Mouse (Mus musculus) retina, postnatal 1 day (tissue): ENCODE results near the gene Socs1.
"Not testable (repeated sequence)": the region's sequence is repeated elsewhere in the genome, so short reads cannot be mapped to it uniquely, and the experiment has no call there.

Experiments
- DNase-seq: peaks from one replicate; pipeline ENCODE4 v3.0.0-alpha.2; 2012

Gene Socs1

DNA sequence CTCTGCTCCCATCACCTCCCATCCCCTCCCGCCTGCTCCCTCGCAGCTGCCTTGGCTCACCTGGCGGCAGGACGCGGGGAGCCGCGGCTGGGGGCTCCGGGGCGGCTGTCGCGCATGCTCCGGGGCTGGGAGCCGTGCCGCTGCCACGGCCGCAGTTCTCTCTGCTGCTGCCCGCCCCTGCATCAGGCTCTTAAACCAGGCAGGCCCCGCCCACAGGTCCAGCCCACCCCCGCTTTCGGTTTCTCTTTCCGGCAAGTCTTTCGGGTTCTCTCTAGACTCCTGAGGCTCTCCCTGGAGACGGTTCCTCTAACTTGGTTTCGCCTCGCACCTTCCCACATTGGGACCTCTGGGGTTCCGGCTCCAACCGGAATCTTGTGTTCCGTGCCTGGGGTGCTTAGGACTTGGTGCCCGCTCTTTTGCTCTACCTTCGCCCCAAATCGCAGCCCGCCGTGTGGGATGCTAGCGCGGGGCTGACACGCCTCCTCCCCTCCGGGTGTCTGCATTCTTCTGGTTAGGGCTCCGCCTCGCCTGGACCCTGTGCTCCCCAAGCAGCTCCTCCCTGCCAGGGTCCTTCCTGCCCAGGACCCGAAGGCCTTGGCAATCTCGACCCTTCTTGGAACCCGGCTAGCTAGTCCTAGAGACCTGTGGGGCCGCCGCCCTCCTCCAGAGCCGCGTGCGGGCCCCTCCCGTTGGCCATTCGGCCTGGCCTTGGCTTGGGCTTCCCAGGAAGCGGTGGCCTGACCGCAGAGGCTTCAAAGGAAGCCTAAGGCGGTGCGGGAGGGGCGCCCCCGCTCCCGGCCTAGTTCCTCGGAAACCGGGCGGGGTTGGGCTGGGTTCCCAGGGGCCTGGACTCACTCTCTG is at the start of gene Socs1:
Gene Socs1 (minus strand): TSS at position 166 of the 861 bp plus-strand sequence.
- peak; percentile 93 for DNase-seq

DNA sequence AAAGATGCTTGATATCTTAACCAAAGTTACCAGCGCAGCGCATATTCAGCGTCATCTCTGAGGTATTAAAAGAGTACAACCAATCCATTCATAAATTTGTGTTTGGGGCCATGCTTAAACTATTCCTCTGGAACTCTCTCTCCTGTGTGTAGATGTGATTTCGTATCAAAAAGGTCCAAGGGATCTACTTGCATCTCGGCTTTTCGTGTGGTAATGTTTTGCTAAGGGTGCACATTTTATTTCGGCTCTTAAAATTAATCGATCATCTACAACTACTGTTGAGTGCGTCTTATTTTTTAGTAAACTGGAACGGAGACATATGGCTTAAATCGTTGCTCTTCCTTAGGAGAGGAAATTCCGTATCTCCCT is 49.2 kb upstream of the Socs1 start:
- no peak for DNase-seq

DNA sequence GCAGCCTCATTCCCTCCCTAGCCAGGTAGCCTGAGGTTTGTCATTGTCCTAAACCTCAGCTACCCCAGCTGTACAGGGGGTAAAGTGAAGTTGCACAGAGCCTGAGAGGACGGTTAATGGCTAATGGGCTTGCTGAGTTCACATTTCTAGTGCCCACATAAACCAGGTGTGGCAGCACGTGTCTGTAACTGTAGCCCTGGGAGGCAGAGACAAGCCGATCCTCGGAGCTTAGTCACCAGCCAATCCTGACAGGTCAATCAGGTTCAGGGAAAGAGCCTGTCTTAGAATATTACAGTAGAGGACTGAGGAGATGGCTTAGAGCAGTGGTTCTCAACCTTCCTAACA is 43.1 kb upstream of the Socs1 start:
- DNase-seq = no peak

DNA sequence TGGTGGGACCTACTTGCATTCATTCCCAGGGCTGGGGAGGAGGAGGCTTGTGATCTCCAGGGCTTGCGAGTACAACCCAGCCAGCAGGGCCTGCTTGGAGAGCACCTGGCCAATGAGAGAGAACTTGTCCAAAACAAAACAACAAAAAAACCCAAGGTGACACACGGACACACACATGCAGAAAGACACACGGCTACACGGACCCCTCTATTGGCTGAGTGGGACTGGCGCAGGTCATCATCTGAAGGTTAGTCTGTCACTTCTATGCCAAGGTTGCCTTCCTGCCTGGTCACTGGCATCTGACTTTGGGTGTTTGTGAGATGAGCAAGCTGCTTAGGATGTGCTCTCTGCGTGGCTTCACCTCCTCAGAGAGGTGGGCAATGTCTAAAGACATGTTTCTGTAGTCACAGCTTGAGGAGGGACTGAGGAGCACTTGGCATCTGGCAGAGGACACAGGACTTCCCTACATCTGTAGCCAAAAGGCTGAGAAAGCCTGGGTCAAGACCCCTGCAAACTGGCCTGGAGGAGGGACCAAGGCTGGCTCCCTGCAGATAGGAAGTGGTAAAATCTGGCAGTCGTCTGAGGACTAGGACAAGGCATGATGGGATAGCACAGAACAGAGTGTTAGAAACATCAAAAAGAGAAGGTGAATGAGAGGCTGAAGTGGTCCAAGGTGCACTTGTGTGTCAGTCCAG is 42.6 kb upstream of the Socs1 start:
- DNase-seq = no peak

DNA sequence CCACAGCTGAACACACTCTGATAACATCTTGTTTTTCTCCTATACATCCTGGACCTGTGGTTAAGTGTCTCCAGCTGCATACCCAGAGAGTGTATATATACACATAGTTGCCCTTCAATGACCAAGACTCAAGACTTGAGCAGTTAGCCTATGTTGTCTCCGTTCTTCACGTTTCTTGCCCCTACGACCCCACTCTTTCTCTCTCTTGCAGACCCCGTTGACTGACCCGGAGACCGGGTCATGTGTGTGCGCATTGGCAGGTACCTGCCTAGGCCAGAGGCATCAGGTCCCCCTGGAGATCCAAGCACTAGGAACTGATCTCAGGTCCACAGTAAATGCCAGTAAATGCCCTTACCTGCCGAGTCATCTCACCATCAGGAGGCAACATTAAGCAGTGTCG is 41.9 kb upstream of the Socs1 start:
- DNase-seq = no peak

DNA sequence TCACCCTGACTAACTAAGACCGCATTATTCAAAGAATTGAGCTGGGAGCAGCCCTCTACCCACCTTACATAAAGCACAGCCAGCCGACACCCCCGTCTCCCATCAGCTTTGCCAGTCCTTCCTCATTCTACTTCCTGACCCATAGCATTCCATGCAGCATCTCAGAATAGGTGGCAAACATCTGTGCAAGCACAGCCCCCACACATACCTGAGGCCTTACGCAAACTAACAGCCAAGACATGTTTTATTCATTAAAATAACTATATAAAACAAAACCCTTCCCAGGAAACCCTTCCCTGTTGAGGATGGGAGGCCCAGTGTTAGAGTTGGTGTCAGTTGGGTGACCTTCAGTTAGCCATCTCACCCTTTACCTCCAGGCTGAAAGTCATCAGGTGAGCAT is 40.5 kb upstream of the Socs1 start:
- no peak for DNase-seq

DNA sequence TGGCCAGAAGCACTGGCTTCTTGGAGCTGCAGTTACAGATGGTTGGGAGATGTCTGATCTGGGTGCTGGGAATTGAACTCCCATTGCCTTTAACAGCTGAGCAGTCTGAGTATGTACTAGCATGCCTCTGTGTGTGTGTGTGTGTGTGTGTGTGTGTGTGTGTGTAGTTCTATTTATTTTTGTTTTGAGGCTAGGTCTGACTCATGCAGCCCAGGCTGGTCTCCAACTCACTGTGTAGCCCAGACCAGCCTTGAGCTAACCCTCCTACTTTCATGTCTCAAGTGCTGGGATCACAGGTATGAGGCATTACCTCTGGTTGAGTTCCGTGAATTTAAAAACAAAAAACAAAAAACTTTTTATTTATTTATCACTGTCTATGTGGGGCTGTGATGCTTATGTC is 39.2 kb upstream of the Socs1 start:
- DNase-seq = no peak

DNA sequence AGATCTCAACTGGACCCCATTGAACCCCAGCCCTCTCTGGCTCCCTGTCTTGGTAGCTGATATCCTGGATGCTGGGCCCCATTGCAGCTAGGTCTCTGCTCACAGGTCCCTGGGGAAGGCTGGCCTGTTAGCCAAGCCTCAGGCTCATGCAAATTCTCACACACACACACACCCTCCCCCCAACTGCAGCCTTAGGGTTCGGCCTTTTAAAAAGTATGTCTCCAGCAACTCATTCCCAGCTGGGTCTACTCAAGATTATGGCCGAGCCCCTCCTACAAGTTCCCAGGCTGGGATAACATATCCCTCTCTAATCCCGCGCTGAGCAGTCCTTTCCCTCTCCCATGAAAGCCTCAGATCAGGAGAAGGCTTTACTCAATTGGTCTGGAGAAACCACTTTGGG is 36.1 kb upstream of the Socs1 start:
- no peak for DNase-seq

DNA sequence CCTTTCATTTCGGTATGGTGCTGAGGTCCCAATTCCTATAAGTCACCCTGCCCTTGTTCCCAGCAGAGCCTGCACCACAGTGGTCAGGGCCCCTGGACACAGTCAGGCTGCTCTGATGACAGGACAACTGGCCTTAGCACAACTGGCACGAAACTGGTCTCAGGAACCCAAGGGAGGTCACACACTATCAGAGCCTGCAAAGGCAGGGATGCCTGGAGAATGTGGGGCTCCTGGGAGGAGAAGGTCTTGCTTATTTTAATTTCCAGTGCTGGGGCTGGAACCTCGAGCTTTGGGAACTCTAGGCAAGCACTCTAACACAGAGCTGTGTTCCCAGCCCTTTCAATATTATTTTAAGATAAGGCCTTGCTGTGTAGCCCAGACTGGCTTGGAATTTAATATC is 34.6 kb upstream of the Socs1 start:
- no peak for DNase-seq

DNA sequence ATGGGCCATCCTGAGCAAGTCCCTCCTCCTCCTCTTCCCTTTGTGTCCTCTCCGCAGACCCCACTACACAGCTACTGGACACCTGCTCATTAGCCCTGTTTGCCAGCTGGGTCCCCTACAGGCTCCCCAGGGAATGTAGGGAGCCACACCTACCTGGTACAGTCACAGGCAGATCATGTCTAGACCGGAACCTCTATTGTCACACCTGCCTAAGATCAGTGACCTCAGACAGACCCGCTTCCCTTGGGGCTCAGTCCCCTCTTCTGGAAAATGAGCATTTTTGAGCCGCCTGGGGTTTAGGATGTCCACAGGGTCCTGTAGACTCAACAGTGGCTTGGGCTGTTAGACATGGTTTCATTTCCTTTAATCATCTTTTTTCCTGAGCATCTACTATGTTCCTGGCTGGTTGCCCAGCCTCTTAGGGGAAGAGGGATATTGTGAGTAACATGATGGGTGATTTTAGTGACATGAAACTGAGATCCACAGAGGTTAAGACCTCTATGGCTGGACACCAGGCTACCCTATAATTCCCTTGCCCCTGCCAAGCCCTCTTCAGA is 33.3 kb upstream of the Socs1 start:
- no peak for DNase-seq

DNA sequence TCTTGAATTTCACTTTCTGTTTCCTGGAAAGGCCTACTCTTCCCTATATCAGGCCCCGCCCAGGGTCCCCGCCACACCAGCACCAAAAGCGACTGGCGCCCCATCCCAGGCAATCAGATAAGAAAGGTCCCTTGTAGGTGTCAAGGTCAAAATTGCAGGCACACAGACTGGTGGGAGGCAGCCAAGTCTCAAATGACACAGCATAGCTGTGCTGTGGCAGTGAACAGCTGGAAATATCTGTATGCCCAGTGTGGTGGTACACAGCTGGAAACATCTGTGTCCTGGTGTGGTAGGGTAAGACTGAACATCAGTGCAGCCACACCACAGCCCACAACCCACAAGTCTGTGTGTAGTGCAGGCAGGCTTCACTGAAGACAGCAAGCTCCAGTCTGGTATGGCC is 29.5 kb upstream of the Socs1 start:
- no peak for DNase-seq

DNA sequence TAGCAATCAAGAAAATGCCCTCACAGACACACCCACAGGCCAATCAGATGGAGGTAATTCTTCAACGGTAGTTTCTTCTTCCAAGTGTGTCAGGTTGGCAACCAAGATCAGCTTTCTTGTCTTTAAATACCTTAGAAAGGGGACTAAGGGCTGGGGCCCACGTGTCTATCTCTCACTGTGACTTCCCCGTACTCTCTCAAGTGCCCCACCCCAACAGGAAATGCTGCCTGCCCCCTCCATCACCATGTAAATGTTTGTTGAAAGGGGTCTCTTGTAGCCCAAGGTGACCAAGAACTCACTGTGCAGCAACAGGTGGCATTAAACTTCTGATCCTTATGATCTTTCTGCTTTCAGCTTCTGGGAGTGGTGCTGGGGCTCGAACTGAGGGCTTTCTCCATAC is 28.4 kb upstream of the Socs1 start:
- DNase-seq = no peak

DNA sequence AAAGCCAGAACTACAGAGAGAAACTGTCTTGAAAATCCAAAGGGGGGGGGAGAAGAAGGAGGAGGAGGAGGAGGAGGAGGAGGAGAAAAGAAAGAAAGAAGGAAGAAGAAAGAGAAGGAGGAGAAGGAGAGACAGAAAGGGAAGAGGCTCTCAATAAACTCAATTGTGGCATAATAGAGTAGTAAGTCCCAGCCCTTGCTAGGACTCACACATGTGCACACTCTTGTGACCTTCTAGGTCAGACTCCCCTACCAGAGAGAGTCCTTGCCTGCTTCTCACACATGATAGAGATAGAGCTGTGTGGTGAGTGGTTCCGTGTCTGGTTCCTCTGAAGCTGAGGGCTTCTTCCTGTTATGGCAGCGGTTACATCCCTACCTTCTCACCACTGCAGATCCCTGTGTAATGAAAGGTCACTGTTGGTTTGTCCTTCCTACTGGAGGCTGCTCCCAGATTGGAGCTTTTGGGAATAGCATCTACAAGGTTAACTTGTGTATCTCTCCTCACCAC is 27.6 kb upstream of the Socs1 start, which contains the start of gene Gm11172:
Gene Gm11172 (plus strand): TSS at position 51 of the 507 bp plus-strand sequence.
- no peak for DNase-seq

DNA sequence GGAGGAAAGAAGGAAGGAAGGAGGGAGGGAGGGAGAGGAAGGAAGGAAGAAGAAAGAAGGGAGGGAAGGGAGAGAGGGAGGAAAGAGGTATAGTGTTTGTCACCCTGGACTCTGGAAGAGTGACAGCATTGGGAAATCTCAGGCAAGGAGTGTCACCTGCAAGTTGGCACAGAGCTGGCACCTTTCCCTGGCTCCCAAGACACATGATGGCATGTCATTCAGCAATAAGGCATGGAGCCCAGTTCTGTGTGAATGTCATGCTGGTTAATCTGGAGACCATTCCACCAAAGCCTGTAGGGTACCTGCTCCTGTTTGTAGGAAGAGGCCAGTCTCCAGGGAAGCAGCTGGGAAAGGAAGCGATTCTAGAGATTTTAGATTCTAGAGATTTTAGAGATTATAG is 25.0 kb upstream of the Socs1 start:
- no peak for DNase-seq

DNA sequence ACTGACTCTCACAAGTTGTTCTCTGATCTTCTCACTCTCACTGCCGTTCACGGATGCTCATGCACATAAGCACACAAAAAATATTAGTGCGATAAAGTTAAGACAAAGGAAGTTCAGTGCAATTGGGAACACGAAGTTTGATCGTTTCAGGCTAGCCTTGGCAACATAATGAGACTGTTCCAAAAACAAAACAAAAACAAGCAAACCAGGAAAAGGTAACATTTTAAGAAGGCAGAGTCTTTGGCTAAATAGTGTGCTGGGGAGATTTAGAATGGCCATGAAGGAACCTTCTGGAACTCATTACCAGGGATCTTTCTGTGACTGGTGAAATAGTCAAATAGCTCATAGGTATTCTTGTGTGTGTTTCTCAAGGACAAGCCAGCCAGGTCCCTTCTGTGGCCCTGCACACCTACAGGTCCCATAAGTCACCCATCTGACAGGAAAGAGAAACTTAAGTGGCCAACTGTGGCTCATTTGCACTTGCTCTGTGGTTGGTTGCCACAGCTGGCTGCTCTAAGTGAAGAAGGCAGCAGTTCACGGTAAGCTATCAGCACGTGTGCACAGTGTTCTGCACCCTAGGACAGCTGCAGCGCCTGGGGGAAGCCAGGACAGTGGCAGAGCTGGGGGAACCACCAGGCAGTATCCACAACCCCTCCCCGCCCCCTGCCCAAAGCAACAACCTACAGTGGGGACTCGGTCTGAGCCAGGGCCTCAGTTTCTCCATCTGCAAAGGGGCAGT is 20.6 kb upstream of the Socs1 start, which contains the start of gene Prm1:
Gene Prm1 (minus strand): TSS at position 51 of the 739 bp plus-strand sequence.
- DNase-seq = no peak

DNA sequence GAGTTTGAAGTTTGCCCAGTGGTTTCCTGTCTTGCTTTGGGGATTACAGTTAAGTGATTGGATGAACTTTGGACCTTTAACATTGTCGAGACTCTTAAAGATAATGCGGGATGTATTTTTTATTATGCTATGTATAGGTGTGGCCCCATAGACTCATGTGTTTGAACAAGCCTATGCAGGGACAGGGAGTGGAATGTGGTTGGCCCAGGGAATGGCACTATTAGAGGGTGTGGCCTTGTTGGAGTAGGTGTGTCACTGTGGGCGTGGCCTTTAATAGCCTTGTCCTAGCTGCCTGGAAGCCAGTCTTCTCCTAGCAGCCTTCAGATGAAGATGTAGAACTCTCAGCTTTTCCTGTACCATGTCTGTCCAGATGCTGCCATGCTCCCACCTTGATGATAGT is 17.1 kb upstream of the Socs1 start:
- DNase-seq = not testable (repeated sequence)

DNA sequence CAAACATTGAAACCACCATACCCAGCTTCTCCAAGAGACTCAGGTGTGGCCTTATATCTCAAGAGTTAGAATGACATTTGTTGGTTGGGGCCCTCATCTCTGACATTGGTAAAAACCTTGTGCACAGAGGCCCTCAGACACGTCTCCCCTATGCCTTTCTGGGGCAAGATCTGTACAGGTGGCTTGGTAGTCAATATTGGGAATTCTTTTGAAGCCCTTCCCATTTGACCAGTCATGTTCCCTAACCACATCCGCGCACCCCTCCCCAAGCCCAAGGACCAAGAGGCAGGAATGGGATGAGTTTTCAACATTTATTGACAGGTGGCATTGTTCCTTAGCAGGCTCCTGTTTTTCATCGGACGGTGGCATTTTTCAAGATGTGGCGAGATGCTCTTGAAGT is 10.7 kb upstream of the Socs1 start, which contains the start of gene Prm2:
Gene Prm2 (minus strand): TSS at position 101 of the 400 bp plus-strand sequence.
- DNase-seq = no peak

DNA sequence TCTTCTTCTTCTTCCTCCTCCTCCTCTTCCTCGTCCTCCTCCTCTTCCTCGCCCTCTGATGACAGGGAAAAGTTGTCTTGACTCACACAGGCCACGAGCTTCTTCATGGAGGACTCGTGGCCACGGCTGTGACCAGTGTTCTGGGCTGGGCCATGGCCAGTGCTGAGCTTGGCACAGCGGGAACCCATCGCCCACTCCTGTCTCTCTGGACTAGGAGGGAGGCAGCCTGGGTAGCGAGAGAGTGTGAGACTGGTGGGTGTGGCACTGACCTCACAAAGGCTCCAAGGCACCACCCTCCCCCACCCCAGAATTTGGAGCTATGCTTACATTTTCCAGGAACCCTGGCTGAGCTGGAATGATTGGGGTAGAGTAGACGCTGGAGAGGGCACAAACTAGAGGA is 5.4 kb upstream of the Socs1 start, which contains the start of gene Prm3:
Gene Prm3 (minus strand): TSS at position 213 of the 400 bp plus-strand sequence.
- DNase-seq = no peak

DNA sequence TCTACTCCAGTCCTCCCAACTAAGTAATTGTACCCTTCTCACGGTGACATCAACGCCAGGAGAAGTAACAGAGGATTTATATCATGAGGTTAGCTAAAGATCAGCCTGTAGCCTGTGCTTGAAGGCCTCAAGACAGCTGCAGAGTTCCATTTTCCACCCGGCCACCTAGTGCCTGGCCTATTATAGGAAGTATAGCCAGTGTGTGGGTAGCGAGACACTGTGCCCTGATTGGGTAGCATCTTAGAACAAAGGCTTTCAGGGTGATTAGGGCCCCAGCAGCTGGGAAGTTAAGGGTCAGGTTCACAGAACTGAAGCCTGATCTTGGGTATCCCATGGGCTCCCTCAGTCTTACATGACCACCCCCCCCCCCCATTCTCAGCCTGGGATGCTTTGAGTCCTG is 3.5 kb upstream of the Socs1 start:
- peak; percentile 51 for DNase-seq

DNA sequence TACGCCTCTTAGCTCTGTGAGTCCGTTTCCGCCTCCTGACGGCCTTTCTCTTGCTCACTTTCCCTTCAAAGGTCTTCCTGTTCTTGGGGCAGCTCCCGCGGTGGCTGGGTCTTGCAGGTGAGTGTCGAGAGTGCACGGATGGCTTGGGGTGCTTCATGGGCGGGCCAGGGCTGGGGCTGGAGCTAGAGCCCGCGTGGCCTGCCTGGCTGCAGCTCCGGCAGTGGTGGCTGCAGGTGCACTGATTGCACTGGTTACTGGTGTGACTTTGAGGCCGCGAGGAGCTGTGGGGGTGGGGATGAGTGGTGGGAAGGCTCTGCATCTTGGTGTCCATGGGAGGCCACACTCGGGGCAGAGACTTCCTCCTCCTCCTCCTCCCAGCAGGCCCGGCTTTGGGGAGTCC is 2.9 kb upstream of the Socs1 start, which contains the start of gene Tnp2:
Gene Tnp2 (minus strand): TSS at position 390 of the 400 bp plus-strand sequence.
- no peak for DNase-seq

DNA sequence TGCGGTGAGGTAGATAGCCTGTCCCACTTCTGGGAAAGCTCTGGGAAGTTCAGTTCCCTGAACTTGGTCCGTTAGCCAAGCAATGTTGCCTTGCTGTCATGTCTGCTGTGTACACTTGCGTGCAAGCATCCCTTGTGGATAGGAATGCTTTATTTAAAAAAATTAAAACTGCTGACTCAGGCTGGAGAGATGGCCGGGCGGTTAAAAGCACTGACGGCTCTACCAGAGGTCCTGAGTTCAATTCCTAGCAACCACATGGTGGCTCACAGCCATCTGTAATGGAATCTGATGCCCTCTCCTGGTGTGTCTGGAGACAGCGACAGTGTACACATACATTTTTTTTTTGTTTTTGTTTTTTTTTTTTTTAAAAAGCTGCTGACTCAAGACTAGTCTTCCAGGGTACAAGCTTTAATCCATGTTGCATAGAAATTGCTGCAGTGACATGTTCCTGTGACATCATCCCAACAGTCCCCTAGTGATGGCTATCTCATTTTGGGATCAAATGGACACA is 2.3 kb upstream of the Socs1 start:
- no peak for DNase-seq

DNA sequence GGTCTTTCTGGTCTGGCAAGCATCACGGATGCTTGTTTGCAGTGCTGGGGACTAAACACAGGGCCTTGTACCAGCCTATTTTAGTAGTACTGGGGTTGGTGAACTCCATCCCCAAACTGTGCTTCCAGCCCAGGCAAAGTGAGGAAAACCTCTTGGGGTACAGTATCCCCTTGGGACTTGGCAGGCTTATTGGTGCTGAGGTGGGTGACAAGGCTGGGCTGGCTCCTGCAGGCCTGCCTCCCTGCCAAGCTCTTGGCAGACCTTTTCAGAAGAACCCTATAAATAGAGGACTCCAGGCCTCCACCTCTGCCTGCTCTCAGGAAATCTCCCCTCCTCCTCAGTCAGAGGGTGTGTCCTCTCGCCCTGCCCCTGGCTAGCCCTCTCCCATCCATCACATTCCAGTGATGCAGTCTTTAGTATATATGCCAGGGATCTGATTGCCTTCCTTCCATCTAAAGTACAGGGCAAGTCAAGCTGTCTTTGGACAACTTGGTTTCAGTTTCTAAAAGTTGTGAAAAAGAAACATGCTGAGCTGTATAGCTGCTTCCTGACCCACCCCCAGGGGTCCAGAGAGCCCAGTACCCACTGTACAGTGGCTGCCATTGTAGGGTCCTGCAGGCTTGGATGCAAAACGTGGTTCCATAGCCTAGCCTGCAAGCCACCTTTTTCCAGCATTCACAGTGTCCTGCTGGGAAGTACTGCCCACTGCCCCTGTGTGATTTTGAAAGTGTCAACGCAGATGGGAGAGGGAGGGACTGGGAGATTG is 1.6 kb upstream of the Socs1 start:
- DNase-seq = no peak
